ENCODE assay signal across 15 mouse cellular contexts in the genomic region with DNA sequence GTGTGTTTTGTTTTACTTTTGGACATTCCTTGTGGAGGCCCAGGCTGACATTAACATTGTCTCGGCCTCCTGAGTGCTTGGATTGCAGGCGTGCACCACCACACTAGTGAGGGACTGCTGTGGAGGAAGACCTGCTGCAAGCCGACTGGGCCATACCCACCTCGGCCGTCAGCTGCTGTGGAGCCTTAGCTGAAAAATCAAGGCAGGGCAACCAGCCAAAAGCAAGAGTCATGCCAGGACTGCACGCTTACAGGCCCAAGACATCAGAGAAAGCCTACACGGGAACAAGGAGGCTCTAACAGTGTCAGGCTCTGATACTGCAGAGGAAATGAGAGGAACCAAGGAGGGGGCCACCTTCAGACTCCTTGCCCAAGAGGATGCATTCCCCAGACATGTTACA. TPM values are rescaled to one million over a fixed set of nuclear protein-coding genes. Genes with fewer than 3 reads are reported as not detected.
DNase-seq lines count a peak whose midpoint lies in the region; ATAC-seq lines count a peak whose summit lies in the region.
"Had no signal": no experiment of that assay in that cellular context is flagged by ENCODE, and none has a peak within 500 bp of the region (broad histone marks: within the 10 kb centered on the region; RNA-seq: fewer than 3 reads in every experiment).

No protein-coding gene starts in this region.

- no peaks in the 10 kb centered on the region for H3K9me3 ChIP-seq in intestine, embryonic 14.5 days (ENCODE audit: control insufficient read depth, low read length)
- H3K9me3 ChIP-seq in intestine, embryonic 15.5 days, result no peaks in the 10 kb centered on the region
- no peaks in the 10 kb centered on the region for H3K9me3 ChIP-seq in limb, embryonic 10.5 days (replicated peaks)
- H3K9me3 ChIP-seq: G1E; hindbrain, embryonic 10.5 days had no signal

- no peak overlapping the region for H3K4me2 ChIP-seq in intestine, embryonic 14.5 days (ENCODE audit: low read length)
- no peak overlapping the region for H3K4me2 ChIP-seq in intestine, embryonic 15.5 days (replicated peaks)
- H3K4me2 ChIP-seq: heart, embryonic 11.5 days had no signal

- no peak for ATAC-seq in intestine, embryonic 14.5 days (replicated peaks; ENCODE audit: low FRiP score, low TSS enrichment, low read depth)
- ATAC-seq in intestine, embryonic 15.5 days, result no peak

- peaks cover 55% of the 10 kb centered on the region for H3K36me3 ChIP-seq in intestine, embryonic 14.5 days (ENCODE audit: control insufficient read depth, insufficient read depth, low read length)
- H3K36me3 ChIP-seq in intestine, embryonic 15.5 days, result peaks cover 27% of the 10 kb centered on the region
- H3K36me3 ChIP-seq in limb, embryonic 10.5 days, result peaks cover 57% of the 10 kb centered on the region

- H3K4me3 ChIP-seq in intestine, embryonic 14.5 days (ENCODE audit: low read depth, low read length), result no peak overlapping the region
- no peak overlapping the region for H3K4me3 ChIP-seq in intestine, embryonic 15.5 days (replicated peaks)
- H3K4me3 ChIP-seq in limb, embryonic 10.5 days, result no peak overlapping the region
- H3K4me3 ChIP-seq: erythroblast, embryonic 14.5 days; gastrocnemius, adult 2 months; hindbrain, embryonic 10.5 days had no signal

- DNase-seq in cerebellum, adult 18-20 months, result peak; percentile 11
- no peak for DNase-seq in cerebellum, adult 11-12 months
- peak; percentile 57 for DNase-seq in intestine, embryonic 14.5 days (ENCODE audit: low spot score)
- peak; percentile 32 for DNase-seq in right cerebral cortex, postnatal 4 days
- DNase-seq in right cerebral cortex, adult 18-20 months, result no peak
- peak; percentile 5 for DNase-seq in telencephalon, adult 2 months (ENCODE audit: low read depth, low spot score)
- no peak for DNase-seq in limb, embryonic 10.5 days (ENCODE audit: low spot score)
- DNase-seq: gastrocnemius, adult 2 months; lung, adult 18-20 months; thymus, adult 18-20 months had no signal

- no peak overlapping the region for H3K9ac ChIP-seq in intestine, embryonic 14.5 days (ENCODE audit: low read length)
- H3K9ac ChIP-seq in intestine, embryonic 15.5 days, result no peak overlapping the region

- 77% methylated on average over 7 of the region's 7 CpGs for WGBS in intestine, embryonic 14.5 days
- 78% methylated on average over 7 of the region's 7 CpGs for WGBS in intestine, embryonic 15.5 days
- 92% methylated on average over 7 of the region's 7 CpGs for WGBS in limb, embryonic 10.5 days

- no peak overlapping the region for H3K27ac ChIP-seq in intestine, embryonic 14.5 days (ENCODE audit: low read depth)
- no peak overlapping the region for H3K27ac ChIP-seq in intestine, embryonic 15.5 days
- no peak overlapping the region for H3K27ac ChIP-seq in limb, embryonic 10.5 days
- H3K27ac ChIP-seq: gastrocnemius, adult 2 months; hindbrain, embryonic 10.5 days had no signal

- no peaks in the 10 kb centered on the region for H3K27me3 ChIP-seq in intestine, embryonic 14.5 days (replicated peaks; ENCODE audit: control insufficient read depth, insufficient read depth, low read length)
- H3K27me3 ChIP-seq in intestine, embryonic 15.5 days (replicated peaks), result no peaks in the 10 kb centered on the region
- no peaks in the 10 kb centered on the region for H3K27me3 ChIP-seq in limb, embryonic 10.5 days (ENCODE audit: low read depth, poor library complexity, severe bottlenecking)

- no peaks in the 10 kb centered on the region for H3K4me1 ChIP-seq in intestine, embryonic 14.5 days (replicated peaks; ENCODE audit: control insufficient read depth, insufficient read depth, low read length)
- no peaks in the 10 kb centered on the region for H3K4me1 ChIP-seq in intestine, embryonic 15.5 days (replicated peaks)
- H3K4me1 ChIP-seq in limb, embryonic 10.5 days, result no peaks in the 10 kb centered on the region
- H3K4me1 ChIP-seq: hindbrain, embryonic 10.5 days had no signal

RNA-seq across cellular contexts. Expression of a gene that starts 35.6 kb away (rescaled TPM):
- polyA plus RNA-seq in intestine, embryonic 14.5 days (2014; fragmentation: Nextera tagmentation; extraction: Ambion mirVana), result 192 and 198 TPM in 2 replicates
- polyA plus RNA-seq in intestine, embryonic 15.5 days (2015; fragmentation: Nextera tagmentation; extraction: Ambion mirVana), result 181 and 186 TPM in 2 replicates
- 113 and 121 TPM in 2 replicates for polyA plus RNA-seq in limb, embryonic 10.5 days (2016; fragmentation: Nextera tagmentation; extraction: Ambion mirVana)

Comparison
In these comparisons a context has a peak if more than half of its experiments do, and no peak if none do; other contexts are left out.
1. DNase-seq: peak in cerebellum, adult 18-20 months (2 of 2), intestine, embryonic 14.5 days (single experiment), right cerebral cortex, postnatal 4 days (single experiment) and telencephalon, adult 2 months (single experiment); none in cerebellum, adult 11-12 months (single experiment), right cerebral cortex, adult 18-20 months (single experiment) and limb, embryonic 10.5 days (single experiment).